Mouse (Mus musculus) stomach, embryonic 15.5 days (tissue): ENCODE measurements at regions not wholly inside any gene's neighbourhood (a gene's known extent, or its start where the extent isn't known, plus 50 kb on each side); places are given as distances from the start of the nearest gene placed in this dataset.

Experiments
- ATAC-seq: fragments of 200-750 bp; cut with Nextera tagmentation; 2 replicates; pipeline ENCODE4 v1.8.0; 2017; ENCODE audit warnings: low read depth, moderate number of reproducible peaks, moderate TSS enrichment; ENCODE audit not compliant: insufficient read depth, low FRiP score
- H3K27ac ChIP-seq: fragments of 300-500 bp; sonication (generic); 2 replicates; pipeline ENCODE4 v1.5.1; 2015; ENCODE audit warnings: mild to moderate bottlenecking, inconsistent platforms
- H3K27me3 ChIP-seq: fragments of 300-500 bp; sonication (generic); replicated peaks from 2 replicates; pipeline ENCODE4 v1.6.1; 2015; ENCODE audit warnings: inconsistent platforms
- H3K36me3 ChIP-seq: fragments of 300-500 bp; sonication (generic); 2 replicates; pipeline ENCODE4 v1.6.1; 2015; ENCODE audit warnings: inconsistent platforms
- H3K4me1 ChIP-seq: fragments of 300-500 bp; sonication (generic); 2 replicates; pipeline ENCODE4 v1.6.1; 2015; ENCODE audit warnings: inconsistent platforms
- H3K4me2 ChIP-seq: fragments of 300-500 bp; sonication (generic); 2 replicates; pipeline ENCODE4 v1.6.1; 2015; ENCODE audit warnings: mild to moderate bottlenecking, inconsistent platforms
- H3K4me3 ChIP-seq: fragments of 300-500 bp; sonication (generic); replicated peaks from 2 replicates; pipeline ENCODE4 v1.5.1; 2015; ENCODE audit warnings: inconsistent platforms
- H3K9ac ChIP-seq: fragments of 300-500 bp; sonication (generic); 2 replicates; pipeline ENCODE4 v1.6.1; 2015; ENCODE audit warnings: inconsistent platforms
- H3K9me3 ChIP-seq: fragments of 300-500 bp; sonication (generic); 2 replicates; pipeline ENCODE4 v1.6.1; 2016; ENCODE audit warnings: inconsistent platforms
- WGBS: fragments of 180-500 bp; shearing (Covaris S2); methylation state at CpG from one replicate; pipeline ENCODE4 v1.1.7; 2015; 5-methylcytosine and 5-hydroxymethylcytosine counted together

- Histone ChIP-seq H3K36me3 (no peaks in the 10 kb centered on the region), H3K4me3 (no peak overlapping the region), H3K27ac (no peak overlapping the region), H3K9me3 (no peaks in the 10 kb centered on the region), H3K4me1 (no peaks in the 10 kb centered on the region), H3K4me2 (no peak overlapping the region), H3K9ac (no peak overlapping the region), H3K27me3 (no peaks in the 10 kb centered on the region)
- no peak for ATAC-seq
- 70% methylated on average over 15 of the region's 15 CpGs for WGBS
Observed at GRCm38 (mm10) chr5:149338016-149338696, 73.4 kb upstream of the Medag start.

- Histone ChIP-seq H3K9me3 (no peaks in the 10 kb centered on the region), H3K9ac (no peak overlapping the region), H3K4me1 (no peaks in the 10 kb centered on the region), H3K4me2 (no peak overlapping the region), H3K4me3 (no peak overlapping the region), H3K27me3 (no peaks in the 10 kb centered on the region), H3K27ac (no peak overlapping the region), H3K36me3 (no peaks in the 10 kb centered on the region)
- no peak for ATAC-seq
- 70% methylated on average over 5 of the region's 5 CpGs for WGBS
Observed at GRCm38 (mm10) chr5:149338697-149339078, 72.9 kb upstream of the Medag start.

- H3K9ac ChIP-seq = no peak overlapping the region
- H3K9me3 ChIP-seq = no peaks in the 10 kb centered on the region
- no peak for ATAC-seq
- H3K27me3 ChIP-seq = no peaks in the 10 kb centered on the region
- WGBS = 74% methylated on average over 7 of the region's 7 CpGs
- H3K27ac ChIP-seq = no peak overlapping the region
- H3K4me2 ChIP-seq = no peak overlapping the region
- H3K36me3 ChIP-seq = no peaks in the 10 kb centered on the region
- no peak overlapping the region for H3K4me3 ChIP-seq
- H3K4me1 ChIP-seq = no peaks in the 10 kb centered on the region
Observed at GRCm38 (mm10) chr5:149340361-149340760, 71.2 kb upstream of the Medag start.

- no peak overlapping the region for H3K9ac ChIP-seq
- no peaks in the 10 kb centered on the region for H3K36me3 ChIP-seq
- no peaks in the 10 kb centered on the region for H3K9me3 ChIP-seq
- H3K4me3 ChIP-seq = no peak overlapping the region
- H3K4me1 ChIP-seq = no peaks in the 10 kb centered on the region
- no peak overlapping the region for H3K27ac ChIP-seq
- H3K27me3 ChIP-seq = no peaks in the 10 kb centered on the region
- no peak for ATAC-seq
- 65% methylated on average over 6 of the region's 6 CpGs for WGBS
- H3K4me2 ChIP-seq = no peak overlapping the region
Observed at GRCm38 (mm10) chr5:149341461-149341860, 70.1 kb upstream of the Medag start.

- no peaks in the 10 kb centered on the region for H3K27me3 ChIP-seq
- no peak for ATAC-seq
- no peak overlapping the region for H3K4me3 ChIP-seq
- H3K36me3 ChIP-seq = no peaks in the 10 kb centered on the region
- no peak overlapping the region for H3K27ac ChIP-seq
- WGBS = 81% methylated on average over 21 of the region's 21 CpGs
- no peak overlapping the region for H3K9ac ChIP-seq
- no peaks in the 10 kb centered on the region for H3K4me1 ChIP-seq
- no peak overlapping the region for H3K4me2 ChIP-seq
- H3K9me3 ChIP-seq = no peaks in the 10 kb centered on the region
Observed at GRCm38 (mm10) chr5:149343610-149344527, 67.7 kb upstream of the Medag start.

GRCm38 (mm10) chr5:149344528-149344855 lies 67.1 kb upstream of the Medag start:
- H3K27ac ChIP-seq = no peak overlapping the region
- H3K9me3 ChIP-seq = no peaks in the 10 kb centered on the region
- no peak overlapping the region for H3K4me2 ChIP-seq
- ATAC-seq = no peak
- H3K9ac ChIP-seq = no peak overlapping the region
- H3K36me3 ChIP-seq = no peaks in the 10 kb centered on the region
- H3K4me3 ChIP-seq = no peak overlapping the region
- H3K27me3 ChIP-seq = no peaks in the 10 kb centered on the region
- no peaks in the 10 kb centered on the region for H3K4me1 ChIP-seq
- WGBS = 69% methylated on average over 4 of the region's 4 CpGs

- WGBS = 79% methylated on average over 6 of the region's 6 CpGs
- Histone ChIP-seq H3K27me3 (no peaks in the 10 kb centered on the region), H3K36me3 (no peaks in the 10 kb centered on the region), H3K4me1 (no peaks in the 10 kb centered on the region), H3K9me3 (no peaks in the 10 kb centered on the region), H3K27ac (no peak overlapping the region), H3K9ac (no peak overlapping the region), H3K4me2 (no peak overlapping the region), H3K4me3 (no peak overlapping the region)
- ATAC-seq = no peak
Observed at GRCm38 (mm10) chr5:149345161-149345560, 66.4 kb upstream of the Medag start.

- ATAC-seq = no peak
- H3K27me3 ChIP-seq = no peaks in the 10 kb centered on the region
- H3K27ac ChIP-seq = no peak overlapping the region
- 73% methylated on average over 8 of the region's 8 CpGs for whole genome bisulfite sequencing
- no peaks in the 10 kb centered on the region for H3K36me3 ChIP-seq
- no peak overlapping the region for H3K9ac ChIP-seq
- H3K4me2 ChIP-seq = no peak overlapping the region
- H3K9me3 ChIP-seq = no peaks in the 10 kb centered on the region
- H3K4me1 ChIP-seq = peaks cover 19% of the 10 kb centered on the region
- H3K4me3 ChIP-seq = no peak overlapping the region
Observed at GRCm38 (mm10) chr5:149349685-149350084, 61.9 kb upstream of the Medag start.

GRCm38 (mm10) chr5:149353039-149353655 lies 58.4 kb upstream of the Medag start:
- Histone ChIP-seq H3K4me1 (peaks cover 22% of the 10 kb centered on the region), H3K4me3 (no peak overlapping the region), H3K9me3 (no peaks in the 10 kb centered on the region), H3K4me2 (0 out of 2 replicates have a peak overlapping the region, but pooled peaks have one; percentile 14), H3K27me3 (no peaks in the 10 kb centered on the region), H3K36me3 (no peaks in the 10 kb centered on the region), H3K27ac (peak overlapping the region; percentile 75), H3K9ac (no peak overlapping the region)
- 18% methylated on average over 14 of the region's 14 CpGs for WGBS
- ATAC-seq = peak; percentile 86

- H3K4me3 ChIP-seq = no peak overlapping the region
- H3K4me1 ChIP-seq = peaks cover 22% of the 10 kb centered on the region
- ATAC-seq = peak; percentile 86
- no peak overlapping the region for H3K9ac ChIP-seq
- no peaks in the 10 kb centered on the region for H3K36me3 ChIP-seq
- H3K4me2 ChIP-seq = no peak overlapping the region
- H3K9me3 ChIP-seq = no peaks in the 10 kb centered on the region
- H3K27me3 ChIP-seq = no peaks in the 10 kb centered on the region
- H3K27ac ChIP-seq = peak overlapping the region; percentile 75
- 64% methylated on average over 4 of the region's 4 CpGs for WGBS
Observed at GRCm38 (mm10) chr5:149354448-149355115, 57.0 kb upstream of the Medag start.

GRCm38 (mm10) chr5:149355131-149355530 lies 56.4 kb upstream of the Medag start:
- H3K9me3 ChIP-seq = no peaks in the 10 kb centered on the region
- WGBS = 48% methylated on average over 7 of the region's 7 CpGs
- H3K9ac ChIP-seq = no peak overlapping the region
- no peaks in the 10 kb centered on the region for H3K27me3 ChIP-seq
- ATAC-seq = no peak
- H3K36me3 ChIP-seq = no peaks in the 10 kb centered on the region
- H3K27ac ChIP-seq = peak overlapping the region; percentile 75
- H3K4me2 ChIP-seq = no peak overlapping the region
- peaks cover 22% of the 10 kb centered on the region for H3K4me1 ChIP-seq
- H3K4me3 ChIP-seq = no peak overlapping the region

GRCm38 (mm10) chr5:149356970-149357369 lies 54.6 kb upstream of the Medag start:
- Histone ChIP-seq H3K4me1 (peaks cover 22% of the 10 kb centered on the region), H3K4me2 (no peak overlapping the region), H3K27me3 (no peaks in the 10 kb centered on the region), H3K9ac (no peak overlapping the region), H3K36me3 (no peaks in the 10 kb centered on the region), H3K4me3 (no peak overlapping the region), H3K9me3 (no peaks in the 10 kb centered on the region), H3K27ac (no peak overlapping the region)
- WGBS = 75% methylated on average over 1 of the region's 1 CpGs
- no peak for ATAC-seq
